Mouse (Mus musculus) forebrain, embryonic 12.5 days (tissue): ENCODE data around the gene Itpk1. TPM values are rescaled to one million over a fixed set of nuclear protein-coding genes. Genes with fewer than 3 reads are reported as not detected.
A peak's percentile ranks its signal among the peaks of the same experiment; 100 is the strongest.

ENCODE experiments used
- ATAC-seq: fragments of 200-750 bp; cut with Nextera tagmentation; 2 replicates; pipeline ENCODE4 v1.8.0; 2017; ENCODE audit warnings: moderate TSS enrichment; ENCODE audit not compliant: low FRiP score
- H3K27ac ChIP-seq: fragments of 300-500 bp; sonication (generic); 2 replicates; pipeline ENCODE4 v1.5.1; 2016; ENCODE audit warnings: mild to moderate bottlenecking
- H3K27me3 ChIP-seq: fragments of 300-500 bp; sonication (generic); 2 replicates; pipeline ENCODE4 v1.6.1; 2016; ENCODE audit warnings: mild to moderate bottlenecking
- H3K36me3 ChIP-seq: fragments of 300-500 bp; sonication (generic); replicated peaks from 2 replicates; pipeline ENCODE4 v1.6.1; 2016; ENCODE audit warnings: mild to moderate bottlenecking
- H3K4me1 ChIP-seq: fragments of 300-500 bp; sonication (generic); 2 replicates; pipeline ENCODE4 v1.6.1; 2016
- H3K4me2 ChIP-seq: fragments of 300-500 bp; sonication (generic); 2 replicates; pipeline ENCODE4 v1.6.1; 2016; ENCODE audit warnings: mild to moderate bottlenecking, moderate library complexity
- H3K4me3 ChIP-seq: fragments of 300-500 bp; sonication (generic); replicated peaks from 2 replicates; pipeline ENCODE4 v1.5.1; 2016; ENCODE audit warnings: mild to moderate bottlenecking
- H3K9ac ChIP-seq: fragments of 300-500 bp; sonication (generic); 2 replicates; pipeline ENCODE4 v1.6.1; 2016; ENCODE audit warnings: mild to moderate bottlenecking
- H3K9me3 ChIP-seq: fragments of 300-500 bp; sonication (generic); 2 replicates; pipeline ENCODE4 v1.6.1; 2016
- WGBS: fragments of 180-500 bp; shearing (Covaris S2); methylation state at CpG from one replicate; pipeline ENCODE4 v1.1.7; 2016; 5-methylcytosine and 5-hydroxymethylcytosine counted together
- polyA plus RNA-seq: library from polyadenylated mRNA; unstranded; fragments of >200 nt; fragmentation: Nextera tagmentation; extraction: Ambion mirVana; gene quantifications from 2 replicates; pipeline ENCODE4 v1.2.1, GENCODE M21; 2016

The Itpk1 gene
- polyA plus RNA-seq, 1 experiment from 2014 or later = 22.5 TPM

DNA sequence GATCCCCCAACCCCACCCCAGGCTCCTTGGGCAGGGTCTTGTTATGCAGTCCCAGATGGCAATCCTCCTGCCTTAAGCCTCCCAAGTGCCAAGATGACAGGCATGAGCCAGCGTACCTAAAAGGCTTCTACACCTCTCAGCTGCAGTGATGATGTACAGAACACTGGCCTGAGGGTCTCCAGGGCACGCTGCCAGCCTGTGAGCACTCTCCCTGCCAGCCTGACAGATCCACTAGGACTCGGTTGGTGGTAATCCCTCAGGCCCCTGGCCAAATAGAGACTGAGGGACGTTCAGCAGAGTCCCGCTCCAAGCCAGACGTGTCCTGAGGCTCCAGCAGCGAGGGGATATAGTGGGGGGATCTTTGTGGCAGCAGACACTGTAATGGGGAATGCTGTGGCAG is 131.7 kb downstream of the Itpk1 start:
- Histone ChIP-seq H3K4me3 (no peak overlapping the region), H3K4me1 (no peaks in the 10 kb centered on the region), H3K9ac (no peak overlapping the region), H3K4me2 (no peak overlapping the region), H3K27me3 (no peaks in the 10 kb centered on the region), H3K27ac (no peak overlapping the region), H3K9me3 (no peaks in the 10 kb centered on the region), H3K36me3 (peaks cover 21% of the 10 kb centered on the region)
- 87% methylated on average over 7 of the region's 7 CpGs for WGBS
- ATAC-seq = no peak

DNA sequence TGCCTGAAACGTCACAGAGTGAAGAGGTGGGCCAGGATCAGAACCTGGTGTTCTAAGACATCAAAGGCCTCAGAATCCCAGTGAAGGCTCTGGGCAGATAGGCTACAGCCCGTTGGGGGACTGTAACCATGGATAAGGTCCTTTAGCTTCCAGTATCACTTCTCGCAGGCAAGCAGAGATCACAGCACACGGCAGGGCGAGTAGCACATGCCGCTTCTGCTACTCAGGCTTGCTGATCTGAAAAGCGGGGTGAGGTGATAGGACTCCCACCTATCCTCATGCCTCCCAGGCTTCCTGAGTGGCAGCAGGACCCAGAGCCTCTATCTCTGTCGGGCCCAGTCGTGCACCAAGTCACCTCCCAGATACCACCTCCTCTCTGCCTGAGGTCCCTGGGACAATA is 133.1 kb downstream of the Itpk1 start:
- 91% methylated on average over 9 of the region's 9 CpGs for WGBS

DNA sequence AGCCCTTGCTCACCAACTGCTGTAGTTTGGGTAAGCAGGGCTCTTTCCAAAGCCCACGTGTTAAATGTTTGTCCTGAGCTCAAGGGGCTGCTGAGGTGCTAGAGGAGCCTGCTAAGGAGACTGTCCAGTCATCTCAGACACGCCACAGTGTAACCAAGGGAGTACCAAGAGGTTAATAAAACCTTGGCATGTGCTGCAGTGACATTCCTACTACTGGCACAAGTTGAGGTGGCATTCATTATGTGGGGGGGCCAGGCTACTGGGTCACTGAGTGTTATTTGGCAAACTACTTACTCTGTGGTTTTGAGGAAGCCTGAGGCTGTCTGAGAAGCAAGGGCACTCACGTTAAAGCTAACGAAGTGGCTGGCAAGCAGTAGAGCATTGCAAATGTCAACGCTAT is 134.0 kb downstream of the Itpk1 start:
- H3K27me3 ChIP-seq = no peaks in the 10 kb centered on the region
- H3K9me3 ChIP-seq = no peaks in the 10 kb centered on the region
- no peak overlapping the region for H3K9ac ChIP-seq
- H3K4me2 ChIP-seq = no peak overlapping the region
- H3K27ac ChIP-seq = no peak overlapping the region
- H3K4me1 ChIP-seq = no peaks in the 10 kb centered on the region
- 75% methylated on average over 5 of the region's 5 CpGs for WGBS
- H3K4me3 ChIP-seq = no peak overlapping the region
- ATAC-seq = no peak
- peaks cover 21% of the 10 kb centered on the region for H3K36me3 ChIP-seq

More for the DNA sequence above, 133.1 kb downstream of the Itpk1 start:
- H3K4me2 ChIP-seq = no peak overlapping the region
- H3K9me3 ChIP-seq = no peaks in the 10 kb centered on the region
- ATAC-seq = no peak
- no peaks in the 10 kb centered on the region for H3K4me1 ChIP-seq
- H3K36me3 ChIP-seq = peaks cover 21% of the 10 kb centered on the region
- no peaks in the 10 kb centered on the region for H3K27me3 ChIP-seq
- H3K27ac ChIP-seq = no peak overlapping the region
- H3K4me3 ChIP-seq = no peak overlapping the region
- no peak overlapping the region for H3K9ac ChIP-seq

DNA sequence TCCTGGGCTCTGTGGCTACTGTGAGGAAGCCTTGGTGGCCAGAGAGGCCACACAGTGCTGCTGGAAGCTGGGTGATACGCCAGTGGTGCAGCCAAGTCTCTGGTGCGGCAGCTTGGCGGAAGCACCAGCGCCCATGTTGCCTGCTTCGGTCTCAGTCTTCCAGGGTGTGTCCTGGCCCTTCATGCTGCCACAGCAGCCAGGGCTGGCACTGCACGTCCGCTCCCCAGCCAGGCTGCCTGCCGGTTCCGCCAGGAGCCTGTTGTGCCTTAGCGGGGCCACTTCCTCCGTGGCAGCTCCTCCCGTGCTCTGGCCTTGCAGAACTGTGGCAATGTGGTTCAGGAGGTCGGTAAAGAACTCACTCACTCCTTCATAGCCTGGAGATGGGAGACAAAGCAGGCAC is 134.6 kb downstream of the Itpk1 start:
- Histone ChIP-seq H3K36me3 (peaks cover 21% of the 10 kb centered on the region), H3K27ac (no peak overlapping the region)
- 91% methylated on average over 13 of the region's 13 CpGs for WGBS

DNA sequence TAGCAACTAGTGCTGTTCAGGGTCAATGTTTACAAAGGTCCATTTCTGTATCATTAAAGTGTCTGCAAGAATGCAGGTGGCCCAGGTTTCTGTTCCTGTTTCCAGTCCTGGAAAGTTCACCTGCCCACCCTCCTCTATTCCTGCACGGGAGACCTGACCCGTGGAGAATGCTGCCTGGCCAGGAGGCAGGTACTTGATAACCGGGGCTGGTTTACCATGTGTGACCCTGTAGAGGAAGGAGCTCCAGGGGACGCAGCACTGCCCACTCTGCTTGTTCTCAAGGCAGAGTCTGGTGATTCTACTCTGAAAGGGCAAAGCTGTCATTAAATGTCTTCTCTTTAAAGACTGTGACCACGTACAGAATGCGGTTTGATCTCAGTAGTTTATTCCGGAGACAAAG is 136.5 kb downstream of the Itpk1 start:
- no peaks in the 10 kb centered on the region for H3K9me3 ChIP-seq
- peaks cover 19% of the 10 kb centered on the region for H3K36me3 ChIP-seq
- H3K9ac ChIP-seq = no peak overlapping the region
- no peak overlapping the region for H3K4me3 ChIP-seq
- H3K4me2 ChIP-seq = no peak overlapping the region
- no peaks in the 10 kb centered on the region; the same call in 1 of the 2 replicates for H3K4me1 ChIP-seq
- 85% methylated on average over 7 of the region's 7 CpGs for WGBS
- ATAC-seq = no peak
- H3K27ac ChIP-seq = no peak overlapping the region
- H3K27me3 ChIP-seq = no peaks in the 10 kb centered on the region

More for the DNA sequence above, 134.6 kb downstream of the Itpk1 start:
- Histone ChIP-seq H3K4me2 (no peak overlapping the region), H3K9me3 (no peaks in the 10 kb centered on the region), H3K9ac (no peak overlapping the region), H3K27me3 (no peaks in the 10 kb centered on the region), H3K4me1 (no peaks in the 10 kb centered on the region), H3K4me3 (no peak overlapping the region)
- ATAC-seq = no peak

DNA sequence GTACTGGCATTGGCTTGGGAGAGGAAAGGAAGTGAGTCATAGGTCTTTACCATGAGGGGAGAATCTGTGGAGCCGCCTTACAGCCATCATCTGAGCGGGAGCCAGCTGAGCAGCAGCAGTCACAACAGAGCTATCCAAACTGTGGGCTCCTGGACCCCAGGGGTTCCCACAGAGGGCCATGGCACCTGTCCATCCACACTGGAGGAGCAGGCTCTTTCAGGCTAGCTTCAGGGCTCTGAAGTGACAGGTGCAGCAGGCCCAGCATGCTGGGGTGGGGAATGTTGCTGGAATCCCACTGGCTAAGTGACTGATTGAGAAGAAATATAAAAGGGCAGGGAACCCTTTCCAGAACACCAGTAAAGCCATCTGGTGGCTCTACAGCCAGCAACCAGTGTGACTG is 137.8 kb downstream of the Itpk1 start:
- peaks cover 19% of the 10 kb centered on the region for H3K36me3 ChIP-seq
- ATAC-seq = no peak
- 83% methylated on average over 2 of the region's 2 CpGs for WGBS
- H3K27me3 ChIP-seq = no peaks in the 10 kb centered on the region
- H3K9me3 ChIP-seq = no peaks in the 10 kb centered on the region
- no peak overlapping the region for H3K27ac ChIP-seq
- no peak overlapping the region for H3K4me2 ChIP-seq
- H3K4me1 ChIP-seq = no peaks in the 10 kb centered on the region; the same call in 1 of the 2 replicates
- no peak overlapping the region for H3K4me3 ChIP-seq
- H3K9ac ChIP-seq = no peak overlapping the region

DNA sequence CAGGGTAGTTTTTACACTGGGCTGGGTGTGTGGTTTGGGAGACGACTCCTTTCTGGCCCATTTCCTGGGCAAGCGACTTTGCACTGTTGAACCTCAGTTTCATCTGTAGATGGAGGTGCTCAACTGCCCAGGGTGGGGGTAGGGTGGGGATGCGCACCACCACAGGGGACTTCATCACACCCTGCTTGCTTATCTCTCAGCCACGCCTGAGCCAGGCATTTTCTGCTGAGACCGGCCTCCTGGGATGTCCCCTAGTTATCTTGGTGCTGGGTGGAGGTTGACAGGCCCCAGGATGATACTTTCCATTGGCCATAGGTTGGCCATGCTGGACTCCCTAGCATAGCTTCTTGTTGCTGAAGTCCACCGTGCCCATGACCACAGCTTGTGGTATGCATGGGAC is 139.6 kb downstream of the Itpk1 start:
- Histone ChIP-seq H3K4me1 (no peaks in the 10 kb centered on the region; the same call in 1 of the 2 replicates), H3K4me3 (no peak overlapping the region), H3K27me3 (no peaks in the 10 kb centered on the region), H3K9ac (no peak overlapping the region), H3K36me3 (peaks cover 15% of the 10 kb centered on the region), H3K27ac (no peak overlapping the region), H3K9me3 (no peaks in the 10 kb centered on the region), H3K4me2 (no peak overlapping the region)
- WGBS = 82% methylated on average over 6 of the region's 6 CpGs
- no peak for ATAC-seq

DNA sequence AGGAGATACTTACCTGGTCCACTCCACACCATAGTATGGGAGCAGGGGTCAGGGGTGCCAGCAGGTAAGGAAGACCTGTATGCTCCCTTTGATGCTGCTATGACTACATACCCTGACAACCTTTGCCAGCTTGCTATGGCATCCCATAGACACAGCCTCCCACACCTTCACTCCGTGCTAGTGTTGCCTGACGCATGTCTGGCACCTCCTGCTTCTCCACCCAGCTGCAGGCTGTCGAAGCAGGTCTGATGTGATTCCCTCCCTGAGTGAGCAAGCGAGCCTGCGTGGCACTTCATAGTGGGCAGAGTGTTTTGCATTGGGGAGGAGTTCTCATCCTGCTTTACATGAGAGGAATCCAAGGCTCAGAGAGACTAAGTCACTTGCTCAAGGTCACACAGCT is 147.4 kb downstream of the Itpk1 start:
- H3K4me3 ChIP-seq = no peak overlapping the region
- H3K4me1 ChIP-seq = peaks cover 19% of the 10 kb centered on the region
- no peak overlapping the region for H3K4me2 ChIP-seq
- 95% methylated on average over 5 of the region's 5 CpGs for WGBS
- H3K36me3 ChIP-seq = no peaks in the 10 kb centered on the region
- H3K9ac ChIP-seq = no peak overlapping the region
- H3K27ac ChIP-seq = no peak overlapping the region
- ATAC-seq = no peak
- no peaks in the 10 kb centered on the region for H3K9me3 ChIP-seq
- H3K27me3 ChIP-seq = peaks cover 29% of the 10 kb centered on the region

DNA sequence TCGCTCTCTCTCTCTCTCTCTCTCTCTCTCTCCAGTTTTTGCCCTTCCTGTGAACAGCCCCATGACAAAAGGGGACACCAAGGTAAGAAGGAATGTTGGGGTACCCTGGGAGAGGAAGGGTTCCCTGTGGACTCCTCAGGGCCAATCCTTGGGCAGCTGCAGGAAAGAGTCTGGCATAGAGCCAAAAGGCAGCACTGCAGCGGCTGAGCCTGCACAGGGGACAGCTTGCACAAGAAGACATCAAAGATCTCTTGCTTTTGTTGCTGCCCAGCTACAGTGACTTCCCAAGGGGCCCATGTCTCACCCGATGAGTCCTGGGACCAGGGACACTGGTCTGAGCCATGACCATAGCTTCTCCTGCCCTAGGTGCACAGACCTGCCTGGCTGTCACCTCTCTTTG is 148.9 kb downstream of the Itpk1 start:
- ATAC-seq = no peak
- peaks cover 29% of the 10 kb centered on the region for H3K27me3 ChIP-seq
- H3K4me2 ChIP-seq = peak overlapping the region; percentile 72
- H3K9me3 ChIP-seq = no peaks in the 10 kb centered on the region
- peaks cover 30% of the 10 kb centered on the region for H3K4me1 ChIP-seq
- no peak overlapping the region for H3K27ac ChIP-seq
- no peaks in the 10 kb centered on the region for H3K36me3 ChIP-seq
- peak overlapping the region; percentile 61; the same call in 1 of the 2 replicates for H3K4me3 ChIP-seq
- WGBS = 45% methylated on average over 3 of the region's 3 CpGs
- peak overlapping the region; percentile 59; the same call in 1 of the 2 replicates for H3K9ac ChIP-seq

DNA sequence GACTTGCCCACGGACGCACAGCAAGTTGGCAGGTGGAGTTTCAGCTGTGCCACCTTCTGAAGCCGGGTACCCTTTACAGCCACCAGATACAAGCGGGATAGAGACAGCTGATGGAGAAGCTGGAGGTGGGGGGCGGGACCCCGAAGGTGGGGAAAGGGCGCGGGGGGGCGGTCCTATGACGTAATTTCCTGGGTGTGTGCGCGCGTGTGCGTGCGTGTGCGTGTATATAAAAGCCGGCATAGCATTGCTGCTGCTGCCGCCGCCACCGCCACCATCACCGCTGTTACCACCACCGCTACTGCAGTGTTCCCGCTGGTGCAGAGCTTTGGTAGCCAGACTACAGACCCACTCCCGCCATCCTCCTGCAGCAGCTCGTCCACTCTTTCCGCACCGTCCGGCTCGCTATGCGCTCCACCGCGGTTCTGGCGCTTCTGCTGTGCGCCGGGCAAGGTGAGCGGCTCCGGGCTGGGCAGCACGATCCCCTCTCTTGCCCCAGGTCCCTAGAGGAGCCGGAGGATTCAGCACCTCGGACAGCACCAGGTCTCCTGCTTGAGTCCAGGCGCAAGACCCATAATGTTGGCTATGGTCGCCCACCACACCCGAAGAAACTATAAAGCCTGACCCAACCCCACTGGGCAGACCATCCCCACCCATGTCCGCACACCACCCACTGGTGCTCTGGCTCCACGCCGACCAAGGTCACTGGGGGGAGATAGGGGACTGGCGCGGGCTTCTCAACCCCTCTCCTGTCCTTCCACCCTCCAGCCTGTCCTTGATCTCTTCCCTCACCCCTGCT is 149.8 kb downstream of the Itpk1 start, which contains the start of gene Chga:
Gene Chga (plus strand): TSS at position 249 of the 796 bp plus-strand sequence.
- H3K4me3 ChIP-seq = peak within 1 kb of the TSS; percentile 61
- H3K9ac ChIP-seq = peak within 1 kb of the TSS; percentile 59
- no peaks in the 10 kb centered on the region for H3K36me3 ChIP-seq
- H3K27ac ChIP-seq = peak within 1 kb of the TSS; percentile 68; the same call in 1 of the 2 replicates
- H3K27me3 ChIP-seq = peaks cover 29% of the 10 kb centered on the region
- peak; percentile 85 for ATAC-seq
- H3K4me1 ChIP-seq = peaks cover 30% of the 10 kb centered on the region
- H3K4me2 ChIP-seq = peak within 1 kb of the TSS; percentile 72
- 3% methylated on average over 47 of the region's 48 CpGs for WGBS
- H3K9me3 ChIP-seq = no peaks in the 10 kb centered on the region

DNA sequence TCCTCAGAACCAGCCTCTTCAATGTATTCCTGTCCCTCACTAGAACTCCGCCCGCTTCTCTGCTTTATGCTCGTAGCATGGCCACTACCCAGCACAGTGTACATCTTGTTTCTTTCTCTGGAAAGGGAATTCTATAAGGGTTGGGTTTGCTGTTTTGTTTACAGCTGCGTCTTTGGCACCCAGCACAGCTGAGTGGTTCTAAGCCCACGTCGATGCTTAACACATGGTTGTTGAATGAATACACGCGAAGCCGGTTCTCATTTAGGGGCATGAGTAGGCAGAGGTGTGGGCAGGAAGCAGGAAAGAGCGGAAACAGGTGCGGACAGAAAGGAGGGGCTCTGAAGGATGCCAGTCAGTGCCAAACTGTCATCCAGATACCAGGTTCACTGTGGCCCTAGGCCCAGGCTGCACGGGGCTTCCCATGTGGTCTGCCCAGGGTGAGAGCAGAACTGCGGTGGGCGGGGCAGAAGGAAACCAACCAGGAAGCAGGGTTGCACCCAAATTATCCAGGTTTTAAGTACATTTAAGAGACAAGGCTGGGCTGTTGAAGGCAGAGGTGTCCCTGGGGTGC is 150.9 kb downstream of the Itpk1 start:
- H3K27ac ChIP-seq = no peak overlapping the region
- WGBS = 81% methylated on average over 14 of the region's 14 CpGs
- H3K4me1 ChIP-seq = peaks cover 30% of the 10 kb centered on the region
- no peaks in the 10 kb centered on the region for H3K9me3 ChIP-seq
- H3K36me3 ChIP-seq = no peaks in the 10 kb centered on the region
- no peak for ATAC-seq
- no peak overlapping the region for H3K9ac ChIP-seq
- H3K27me3 ChIP-seq = peaks cover 29% of the 10 kb centered on the region
- no peak overlapping the region for H3K4me3 ChIP-seq
- peak overlapping the region; percentile 72; the same call in 1 of the 2 replicates for H3K4me2 ChIP-seq

DNA sequence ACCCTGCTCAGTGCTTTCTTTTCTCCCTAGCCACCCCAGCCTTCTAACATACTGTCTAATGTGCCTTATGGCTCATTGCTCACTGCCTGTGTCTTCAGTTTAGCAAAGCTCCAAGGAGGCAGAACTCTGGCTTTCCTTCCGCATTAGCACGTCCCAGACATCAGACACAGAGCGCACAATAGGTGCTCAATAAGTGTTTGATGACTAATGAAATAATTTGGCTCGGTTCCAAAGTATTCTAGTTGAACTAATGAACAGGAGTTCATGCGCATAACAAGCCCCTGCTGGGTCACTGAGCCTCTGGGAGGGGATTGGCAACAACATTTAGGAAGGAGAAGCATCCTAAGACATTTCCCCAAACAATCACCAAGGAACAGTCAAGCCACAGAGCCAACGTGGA is 152.7 kb downstream of the Itpk1 start:
- H3K9ac ChIP-seq = no peak overlapping the region
- H3K4me1 ChIP-seq = peaks cover 30% of the 10 kb centered on the region
- no peak overlapping the region for H3K4me3 ChIP-seq
- WGBS = 47% methylated on average over 6 of the region's 6 CpGs
- H3K9me3 ChIP-seq = no peaks in the 10 kb centered on the region
- no peaks in the 10 kb centered on the region for H3K36me3 ChIP-seq
- no peak for ATAC-seq
- H3K27me3 ChIP-seq = peaks cover 29% of the 10 kb centered on the region
- H3K27ac ChIP-seq = 0 out of 2 replicates have a peak overlapping the region, but pooled peaks have one; percentile 5
- H3K4me2 ChIP-seq = no peak overlapping the region
